Mouse (Mus musculus): ENCODE measurements around the gene Muc16. TPM values are rescaled to one million over a fixed set of nuclear protein-coding genes. Genes with fewer than 3 reads are reported as not detected.

Gene Muc16
- polyA plus RNA-seq, 1 experiment, result 0.18 TPM

- TF ChIP-seq POLR2A (IDR thresholded peaks at IDR 0.05; ENCODE audit: low read depth, low read length), result no peak
- TF ChIP-seq CTCF (IDR thresholded peaks at IDR 0.05; ENCODE audit: borderline replicate concordance, insufficient read depth, low read length), result no peak
Observed at GRCm38 (mm10) chr9:18468005-18468404, 206.3 kb downstream of the Muc16 start.

GRCm38 (mm10) chr9:18467350-18467749 lies 207.0 kb downstream of the Muc16 start:
- Histone ChIP-seq H3K27ac (ENCODE audit: insufficient read depth, low read length) (no peak overlapping the region), H3K4me3 (ENCODE audit: insufficient read depth, low read length) (no peak overlapping the region), H3K4me1 (ENCODE audit: control insufficient read depth, insufficient read depth, low read length) (no peaks in the 10 kb centered on the region)
- TF ChIP-seq POLR2A (IDR thresholded peaks at IDR 0.05; ENCODE audit: low read depth, low read length) (no peak), CTCF (IDR thresholded peaks at IDR 0.05; ENCODE audit: borderline replicate concordance, insufficient read depth, low read length) (no peak)

More at GRCm38 (mm10) chr9:18468005-18468404, 206.3 kb downstream of the Muc16 start:
- no peak overlapping the region for H3K27ac ChIP-seq (ENCODE audit: insufficient read depth, low read length)
- no peaks in the 10 kb centered on the region for H3K4me1 ChIP-seq (ENCODE audit: control insufficient read depth, insufficient read depth, low read length)
- no peak overlapping the region for H3K4me3 ChIP-seq (ENCODE audit: insufficient read depth, low read length)

GRCm38 (mm10) chr9:18456520-18456919 lies 217.8 kb downstream of the Muc16 start:
- no peak for TF ChIP-seq CTCF (IDR thresholded peaks at IDR 0.05; ENCODE audit: borderline replicate concordance, insufficient read depth, low read length)
- TF ChIP-seq POLR2A (IDR thresholded peaks at IDR 0.05; ENCODE audit: low read depth, low read length), result no peak
- H3K4me1 ChIP-seq (ENCODE audit: control insufficient read depth, insufficient read depth, low read length), result no peaks in the 10 kb centered on the region
- H3K4me3 ChIP-seq (ENCODE audit: insufficient read depth, low read length), result no peak overlapping the region
- H3K27ac ChIP-seq (ENCODE audit: insufficient read depth, low read length), result no peak overlapping the region

Other genes with a start within 250 kb of the Muc16 start
- not detected in 2 replicates for gene Mbd3l2, start 243.9 kb downstream of the Muc16 start, polyA plus RNA-seq (2011; ENCODE audit: insufficient read length, low read depth, missing spikeins)
- 2.4 and 4.3 TPM in 2 replicates for gene Zfp558, start 196.3 kb downstream of the Muc16 start, polyA plus RNA-seq (2011; ENCODE audit: insufficient read length, low read depth, missing spikeins)
- not detected in 2 replicates for gene Mbd3l1, start 196.2 kb downstream of the Muc16 start, polyA plus RNA-seq (2011; ENCODE audit: insufficient read length, low read depth, missing spikeins)
- gene Olfr24, start 89.5 kb upstream of the Muc16 start, polyA plus RNA-seq (2011; ENCODE audit: insufficient read length, low read depth, missing spikeins), result not detected in 2 replicates
- gene Olfr828, start 145.0 kb upstream of the Muc16 start, polyA plus RNA-seq (2011; ENCODE audit: insufficient read length, low read depth, missing spikeins), result not detected in 2 replicates
- not detected in 2 replicates for gene Olfr829, start 180.4 kb upstream of the Muc16 start, polyA plus RNA-seq (2011; ENCODE audit: insufficient read length, low read depth, missing spikeins)
- not detected in 2 replicates for gene Olfr830, start 200.2 kb upstream of the Muc16 start, polyA plus RNA-seq (2011; ENCODE audit: insufficient read length, low read depth, missing spikeins)